Mouse (Mus musculus) liver, adult (tissue): ENCODE measurements around the gene Olfr1287.

Source experiments
- GATA4 ChIP-seq: IDR thresholded peaks from 2 replicates; pipeline ENCODE4 v1.6.1; 2014; ENCODE audit warnings: mild to moderate bottlenecking, low read length; ENCODE audit not compliant: insufficient replicate concordance

Gene Olfr1287

GRCm38 (mm10) chr2:111448842-111449241 is at the start of gene Olfr1287:
Gene Olfr1287, plus strand, starts transcription at chr2:111449142.
- TF ChIP-seq GATA4: no peak

DNA sequence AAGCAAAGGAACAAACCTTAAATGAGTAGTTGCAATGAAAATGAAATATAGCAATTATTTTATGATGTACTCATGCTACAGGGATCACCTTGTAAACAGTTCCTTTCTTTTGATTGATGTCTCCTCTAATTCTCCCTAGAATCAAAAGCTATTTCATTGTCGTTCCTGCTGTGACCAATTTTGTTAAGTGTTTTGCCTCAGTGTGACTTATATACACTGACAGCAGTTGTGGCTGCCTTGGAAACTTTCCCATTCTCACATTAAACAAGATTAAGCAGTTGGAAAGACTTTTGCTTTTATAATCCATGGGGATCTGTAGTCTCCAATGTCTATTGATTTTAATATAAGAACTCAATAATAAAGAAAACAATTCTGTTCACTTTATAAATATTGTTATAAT is 26.0 kb upstream of the Olfr1287 start, which contains the start of gene Olfr1286:
Olfr1286 (minus strand) TSS at position 185 of the 400 bp plus-strand sequence.
- TF ChIP-seq GATA4: no peak

- no peak for TF ChIP-seq GATA4
Measured at GRCm38 (mm10) chr2:111473801-111474200, 24.9 kb downstream of the Olfr1287 start, which contains the start of gene Olfr1288. Gene Olfr1288, plus strand, starts transcription at chr2:111474101.

DNA sequence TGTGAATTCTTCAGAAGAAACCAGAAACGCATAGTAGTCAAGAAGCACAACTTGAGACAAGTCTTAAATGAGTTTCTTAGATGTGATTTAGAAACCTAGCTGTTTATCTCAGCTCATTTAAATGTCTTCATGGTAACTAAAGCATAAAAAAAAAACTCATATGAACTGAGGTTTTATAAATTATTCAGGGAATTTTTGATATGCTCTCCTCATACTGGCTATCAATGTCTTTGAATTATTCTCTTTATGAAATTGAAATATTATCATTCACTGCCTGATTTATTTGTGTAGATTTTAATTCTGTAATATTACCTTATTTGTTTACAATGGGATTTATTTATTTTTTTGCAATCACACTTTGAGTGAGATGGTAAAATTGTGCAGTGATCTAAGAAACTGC is 31.6 kb downstream of the Olfr1287 start, which contains the start of gene Olfr1289:
Olfr1289 (plus strand) TSS at position 301 of the 400 bp plus-strand sequence.
- no peak for TF ChIP-seq GATA4

GRCm38 (mm10) chr2:111493729-111494128 is 44.8 kb downstream of the Olfr1287 start, which contains the start of gene Olfr1290:
Gene Olfr1290, minus strand, starts transcription at chr2:111493829.
- no peak for TF ChIP-seq GATA4

DNA sequence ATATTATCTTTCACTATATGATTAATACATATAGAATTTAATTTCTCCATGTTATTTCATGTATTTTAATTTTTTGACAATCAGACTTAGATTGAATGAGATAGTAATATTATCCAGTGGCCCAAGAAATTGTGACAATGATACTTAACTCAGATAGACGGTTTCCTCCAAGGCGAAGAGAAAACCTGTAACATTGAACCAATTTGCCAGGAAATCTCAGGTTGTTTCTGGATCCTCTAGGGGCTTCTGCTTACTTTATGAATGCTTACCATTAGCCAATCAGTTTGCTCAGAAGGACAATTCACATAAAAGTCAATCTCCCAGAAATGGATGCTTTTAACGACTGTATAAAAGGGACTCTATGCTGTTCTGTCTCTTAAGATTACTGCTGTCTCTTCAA is 47.9 kb downstream of the Olfr1287 start, which contains the start of gene Olfr1291-ps1:
Olfr1291-ps1 (plus strand) TSS at position 301 of the 400 bp plus-strand sequence.
- TF ChIP-seq GATA4: no peak
